Mouse (Mus musculus) brain, embryonic 14.5 days (tissue): ENCODE measurements at regions not wholly inside any gene's neighbourhood (a gene's known extent, or its start where the extent isn't known, plus 50 kb on each side); places are given as distances from the start of the nearest gene placed in this dataset.

Source experiments
- CTCF ChIP-seq: fragments of 200-500 bp; IDR thresholded peaks from 2 replicates; pipeline ENCODE4 v1.5.1; 2012; ENCODE audit warnings: inconsistent platforms, mild to moderate bottlenecking, moderate library complexity, borderline replicate concordance; ENCODE audit not compliant: insufficient read depth, insufficient read length; ENCODE audit errors: extremely low read depth
- POLR2A ChIP-seq: fragments of 200-500 bp; IDR thresholded peaks from 2 replicates; pipeline ENCODE4 v1.6.1; 2012; ENCODE audit warnings: mild to moderate bottlenecking, inconsistent platforms, borderline replicate concordance; ENCODE audit not compliant: poor library complexity, insufficient read depth, insufficient read length, severe bottlenecking; ENCODE audit errors: extremely low read depth

DNA sequence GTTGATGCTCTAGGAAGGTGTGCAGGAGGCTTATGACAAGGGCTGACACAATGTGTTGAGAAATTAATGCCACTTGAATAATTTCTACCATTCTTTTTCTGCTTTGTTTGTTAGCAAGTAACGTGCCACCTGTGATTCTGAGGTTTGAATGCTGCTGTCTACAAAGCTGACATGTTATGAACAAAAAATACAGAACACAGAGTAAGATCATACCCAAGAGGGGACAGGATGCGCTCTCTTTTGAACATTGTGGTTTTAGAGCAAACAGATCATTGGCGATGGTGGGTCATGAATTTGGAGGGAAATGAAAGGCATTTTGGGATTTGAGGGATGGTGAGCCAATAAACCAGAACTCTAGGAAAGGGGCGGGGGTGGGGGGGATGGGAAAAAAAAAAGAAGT lies 73.3 kb upstream of the Satb1 start:
- TF ChIP-seq CTCF (no peak), POLR2A (no peak)
